Mouse (Mus musculus): ENCODE results near the gene Olfr1167.
"Not testable (repeated sequence)": the region's sequence is repeated elsewhere in the genome, so short reads cannot be mapped to it uniquely, and the experiment has no call there.

Olfr1167 gene

GRCm38 (mm10) chr2:88155093-88155492, at the start of gene Olfr1167:
Gene Olfr1167 (minus strand): TSS chr2:88155193.
- not testable (repeated sequence) for DNase-seq (ENCODE audit: low spot score)

- no peak for DNase-seq (ENCODE audit: low spot score)
These were observed 26.6 kb upstream of the Olfr1167 start, which contains the start of gene Olfr1168 for GRCm38 (mm10) chr2:88181580-88181979. Gene Olfr1168 (plus strand): TSS chr2:88181880.

GRCm38 (mm10) chr2:88128172-88128571, 26.8 kb downstream of the Olfr1167 start, which contains the start of gene Olfr1166:
Gene Olfr1166 (minus strand): TSS chr2:88128272.
- no peak for DNase-seq (ENCODE audit: low spot score)

All from testis, postnatal 14 days (tissue).